Mouse (Mus musculus) MEL (cell line): ENCODE data around the gene Mboat2. TPM values are rescaled to one million over a fixed set of nuclear protein-coding genes. Genes with fewer than 3 reads are reported as not detected.

Experiments
- DNase-seq: peaks from one replicate; pipeline ENCODE4 v3.0.0; 2011; ENCODE audit warnings: low read depth, low spot score
- H3K27ac ChIP-seq: 2 replicates; pipeline ENCODE4 v1.5.1; 2012; ENCODE audit warnings: low read depth, mild to moderate bottlenecking, control low read depth, low read length, moderate library complexity; ENCODE audit not compliant: control insufficient read depth
- H3K27me3 ChIP-seq, 2 experiments: fragments of 150-350 bp in 1 of 2; sonication (generic) in 1 of 2; 2 replicates each; pipeline ENCODE4 v1.6.1; 2012; ENCODE audit warnings: low read length in 2 of 2, mild to moderate bottlenecking in 2 of 2, improper control_type of control experiment in 1 of 2, moderate library complexity in 1 of 2; ENCODE audit not compliant: insufficient read depth in 2 of 2, control insufficient read depth in 1 of 2
- H3K36me3 ChIP-seq, 2 experiments: 2 replicates each; pipeline ENCODE4 v1.6.1; 2012 to 2014; ENCODE audit warnings: low read length in 2 of 2, improper control_type of control experiment in 1 of 2, inconsistent platforms in 1 of 2, mild to moderate bottlenecking in 1 of 2; ENCODE audit not compliant: insufficient read depth in 2 of 2, control insufficient read depth in 1 of 2
- H3K4me1 ChIP-seq, 2 experiments: fragments of 150-350 bp in 1 of 2; sonication (generic) in 1 of 2; 2 replicates each; pipeline ENCODE4 v1.6.1; 2012; ENCODE audit warnings: low read length in 2 of 2, improper control_type of control experiment in 1 of 2, mild to moderate bottlenecking in 1 of 2; ENCODE audit not compliant: insufficient read depth in 2 of 2, control insufficient read depth in 1 of 2
- H3K4me3 ChIP-seq, 2 experiments: fragments of 150-350 bp in 1 of 2; sonication (generic) in 1 of 2; 2 replicates each; pipeline ENCODE4 v1.5.1; 2012; ENCODE audit warnings: low read depth in 2 of 2, low read length in 2 of 2, mild to moderate bottlenecking in 2 of 2, moderate library complexity in 2 of 2, control low read depth in 1 of 2, improper control_type of control experiment in 1 of 2; ENCODE audit not compliant: control insufficient read depth in 1 of 2, insufficient read depth in 1 of 2
- H3K79me2 ChIP-seq: 2 replicates; pipeline ENCODE4 v1.6.1; 2012; ENCODE audit warnings: mild to moderate bottlenecking, low read length, moderate library complexity; ENCODE audit not compliant: control insufficient read depth, poor library complexity, insufficient read depth
- H3K9ac ChIP-seq: 2 replicates; pipeline ENCODE4 v1.6.1; 2012; ENCODE audit warnings: low read depth, mild to moderate bottlenecking, control low read depth, low read length, moderate library complexity; ENCODE audit not compliant: control insufficient read depth, poor library complexity, severe bottlenecking
- H3K9me3 ChIP-seq: fragments of 150-350 bp; sonication (generic); replicated peaks from 2 replicates; pipeline ENCODE4 v1.6.1; 2012; ENCODE audit warnings: mild to moderate bottlenecking, low read length, improper control_type of control experiment, moderate library complexity; ENCODE audit not compliant: insufficient read depth
- BHLHE40 ChIP-seq: IDR thresholded peaks from 2 replicates; pipeline ENCODE4 v1.6.1; 2012; ENCODE audit warnings: low read depth, mild to moderate bottlenecking, inconsistent platforms, low read length, improper control_type of control experiment, borderline replicate concordance
- CHD1 ChIP-seq: IDR thresholded peaks from 2 replicates; pipeline ENCODE4 v1.6.1; 2012; ENCODE audit warnings: low read depth, mild to moderate bottlenecking, inconsistent platforms, low read length, improper control_type of control experiment
- E2F4 ChIP-seq: IDR thresholded peaks from 2 replicates; pipeline ENCODE4 v1.6.1; 2011; ENCODE audit warnings: low read depth, low read length, improper control_type of control experiment, borderline replicate concordance
- EP300 ChIP-seq, 2 experiments: IDR thresholded peaks; 2 replicates each; pipeline ENCODE4 v1.6.1; 2011; ENCODE audit warnings: improper control_type of control experiment in 2 of 2, low read length in 2 of 2, low read depth in 1 of 2, mild to moderate bottlenecking in 1 of 2
- ETS1 ChIP-seq: IDR thresholded peaks from 2 replicates; pipeline ENCODE4 v1.6.1; 2012; ENCODE audit warnings: low read depth, mild to moderate bottlenecking, inconsistent platforms, low read length, improper control_type of control experiment, moderate library complexity
- GABPA ChIP-seq: IDR thresholded peaks from 2 replicates; pipeline ENCODE4 v1.6.1; 2012; ENCODE audit warnings: low read depth, mild to moderate bottlenecking, inconsistent platforms, low read length, improper control_type of control experiment, moderate library complexity
- JUND ChIP-seq: IDR thresholded peaks from 2 replicates; pipeline ENCODE4 v1.6.1; 2011; ENCODE audit warnings: low read depth, mild to moderate bottlenecking, improper control_type of control experiment, low read length
- MEF2A ChIP-seq: IDR thresholded peaks from 2 replicates; pipeline ENCODE4 v1.6.1; 2014; ENCODE audit warnings: low read depth, mild to moderate bottlenecking, inconsistent platforms, low read length, improper control_type of control experiment; ENCODE audit not compliant: poor library complexity, insufficient replicate concordance, severe bottlenecking; ENCODE audit errors: extremely low read depth
- MYC ChIP-seq: IDR thresholded peaks from 2 replicates; pipeline ENCODE4 v1.6.1; 2011; ENCODE audit warnings: low read depth, mild to moderate bottlenecking, low read length, improper control_type of control experiment, moderate library complexity
- NELFE ChIP-seq: IDR thresholded peaks from 2 replicates; pipeline ENCODE4 v1.6.1; 2011; ENCODE audit warnings: low read depth, low read length, improper control_type of control experiment
- RAD21 ChIP-seq: IDR thresholded peaks from 2 replicates; pipeline ENCODE4 v1.6.1; 2011; ENCODE audit warnings: mild to moderate bottlenecking, low read depth, low read length, improper control_type of control experiment
- RCOR1 ChIP-seq: IDR thresholded peaks from 2 replicates; pipeline ENCODE4 v1.6.1; 2012; ENCODE audit warnings: low read depth, mild to moderate bottlenecking, inconsistent platforms, low read length, improper control_type of control experiment
- TAL1 ChIP-seq: IDR thresholded peaks from 2 replicates; pipeline ENCODE4 v1.6.1; 2012; ENCODE audit warnings: mild to moderate bottlenecking, inconsistent platforms, low read length, moderate library complexity, mixed read lengths
- TBP ChIP-seq: IDR thresholded peaks from 2 replicates; pipeline ENCODE4 v1.8.0; 2011; ENCODE audit warnings: low read depth, low read length, improper control_type of control experiment
- TCF12 ChIP-seq: IDR thresholded peaks from 2 replicates; pipeline ENCODE4 v1.6.1; 2014; ENCODE audit warnings: low read depth, mild to moderate bottlenecking, inconsistent platforms, low read length, improper control_type of control experiment, moderate library complexity
- UBTF ChIP-seq: IDR thresholded peaks from 2 replicates; pipeline ENCODE4 v1.6.1; 2012; ENCODE audit warnings: low read depth, mild to moderate bottlenecking, inconsistent platforms, low read length, improper control_type of control experiment, moderate library complexity, borderline replicate concordance; ENCODE audit not compliant: insufficient read depth
- USF1 ChIP-seq: IDR thresholded peaks from 2 replicates; pipeline ENCODE4 v1.6.1; 2014; ENCODE audit warnings: low read depth, mild to moderate bottlenecking, inconsistent platforms, low read length, improper control_type of control experiment, moderate library complexity
- USF2 ChIP-seq, 2 experiments: IDR thresholded peaks; 2 replicates each; pipeline ENCODE4 v1.6.1; 2011 to 2012; ENCODE audit warnings: improper control_type of control experiment in 2 of 2, low read length in 2 of 2, borderline replicate concordance in 1 of 2, inconsistent platforms in 1 of 2, low read depth in 1 of 2, mild to moderate bottlenecking in 1 of 2; ENCODE audit not compliant: insufficient read depth in 1 of 2
- polyA plus RNA-seq, 2 experiments: library from polyadenylated mRNA; stranded (reverse) in 1 of 2; unstranded in 1 of 2; fragments of >175 nt in 1 of 2; fragments of >200 nt in 1 of 2; gene quantifications; 2 replicates each; pipeline versions ENCODE4 v1.2.1 to v1.2.4; 2012; ENCODE audit warnings: low replicate concordance in 2 of 2, low read depth in 1 of 2; ENCODE audit not compliant: insufficient read length in 2 of 2, insufficient read depth in 1 of 2, missing spikeins in 1 of 2
- total RNA-seq: library from RNA; depleted of rRNA; stranded (reverse); fragments of 300-350 nt; gene quantifications from 2 replicates; pipeline ENCODE4 v1.2.3, GENCODE M21; 2012

Gene Mboat2
- total and polyA plus RNA-seq, 3 experiments = 13.5 TPM; not detected in 1

DNA sequence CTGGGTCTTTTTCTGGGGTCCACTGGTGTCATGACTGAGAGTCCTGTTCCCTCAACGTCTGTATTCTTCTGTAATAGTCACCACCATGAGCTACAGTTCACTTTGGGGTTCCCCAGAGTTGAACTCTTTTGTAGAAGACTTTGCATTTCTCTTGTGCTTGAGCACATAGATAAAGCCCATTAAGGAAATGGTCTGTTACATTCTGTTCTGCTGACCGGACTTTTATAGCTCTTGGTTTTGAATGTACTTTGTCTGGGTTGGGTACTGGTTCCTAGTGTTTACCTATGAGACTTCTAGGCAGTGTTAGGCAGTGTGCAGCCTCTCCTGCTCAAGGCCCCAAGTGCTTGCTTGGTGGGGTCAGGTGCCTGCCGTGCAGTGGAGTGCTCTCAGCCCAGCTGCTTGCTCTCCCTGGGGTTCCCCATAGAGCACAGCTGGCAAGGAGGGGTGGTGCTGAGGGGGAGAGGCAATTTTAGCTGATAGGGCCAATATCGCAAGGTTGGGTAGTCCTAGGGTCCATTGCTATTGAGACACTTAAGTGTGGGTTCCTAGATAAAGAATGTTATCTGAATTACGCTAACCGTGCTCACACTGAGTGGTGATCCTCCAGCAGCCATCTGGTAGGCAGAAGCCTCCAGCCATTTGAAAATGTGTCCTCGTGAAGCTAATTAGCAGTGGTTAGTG, 58.8 kb downstream of the Mboat2 start (continued):
- TF ChIP-seq MYC (peak; percentile 79), RAD21 (no peak), USF1 (peak; percentile 64), E2F4 (no peak), NELFE (peak; percentile 67), GABPA (no peak), TBP (peak; percentile 68; the same call in 1 of the 2 replicates), MEF2A (no peak), RCOR1 (peak; percentile 76), CHD1 (no peak), BHLHE40 (peak; percentile 76; the same call in 1 of the 2 replicates), TCF12 (peak; percentile 97), TAL1 (peak; percentile 73), USF2 (IDR thresholded peaks at IDR 0.05; ENCODE audit: borderline replicate concordance in 1 of 2, insufficient read depth in 1 of 2, low read depth in 1 of 2, low read length in 2 of 2) (no peak), UBTF (0 out of 2 replicates have a peak, but pooled peaks have one; percentile 60), ETS1 (peak; percentile 91)

DNA sequence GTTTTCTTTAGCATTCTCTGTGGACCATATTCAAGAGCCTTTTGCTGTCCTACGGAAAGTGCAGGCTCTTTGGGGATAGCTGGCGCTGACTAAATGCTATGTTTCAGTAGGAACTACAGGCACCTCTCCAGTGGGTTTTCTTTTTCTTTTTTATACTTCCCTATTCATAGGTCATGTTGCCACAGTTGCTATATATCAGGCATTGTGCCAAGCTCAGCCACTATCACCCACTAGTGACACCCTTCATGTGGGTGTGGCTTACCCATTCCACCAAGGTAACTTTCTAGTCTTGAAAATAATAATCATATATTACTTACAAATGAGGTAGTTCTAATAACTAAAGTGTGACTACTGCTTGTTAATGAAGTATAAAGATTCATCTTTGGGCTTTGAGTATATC, 59.5 kb downstream of the Mboat2 start:
- H3K4me1 ChIP-seq = peaks cover 30 to 54% of the 10 kb centered on the region in 2 experiments
- H3K9ac ChIP-seq = peak overlapping the region; percentile 72
- H3K27ac ChIP-seq = peak overlapping the region; percentile 100
- H3K36me3 ChIP-seq = peaks cover 0 to 59% of the 10 kb centered on the region in 2 experiments; a peak in 2 of 4 replicates
- TF ChIP-seq RAD21 (no peak), ETS1 (peak; percentile 61), EP300 (IDR thresholded peaks at IDR 0.05; ENCODE audit: low read depth in 1 of 2, low read length in 2 of 2) (peak in 1 of 2 experiments; percentile 56; a peak in 1 of 4 replicates), JUND (0 out of 2 replicates have a peak, but pooled peaks have one; percentile 5)
- TF ChIP-seq, all 39 proteins: peak for 3
- Histone ChIP-seq H3K4me3 (peak overlapping the region; percentile 30 to 39), H3K9me3 (no peaks in the 10 kb centered on the region), H3K79me2 (no peaks in the 10 kb centered on the region), H3K27me3 (no peaks in the 10 kb centered on the region)
- peak; percentile 90 for DNase-seq
